Mouse (Mus musculus): Measurements from ENCODE around the gene Nob1. TPM values are rescaled to one million over a fixed set of nuclear protein-coding genes. Genes with fewer than 3 reads are reported as not detected.

Gene Nob1
- polyA plus RNA-seq (2014; fragmentation: Nextera tagmentation; extraction: Ambion mirVana): 92.9 and 93.3 TPM in 2 replicates

DNA sequence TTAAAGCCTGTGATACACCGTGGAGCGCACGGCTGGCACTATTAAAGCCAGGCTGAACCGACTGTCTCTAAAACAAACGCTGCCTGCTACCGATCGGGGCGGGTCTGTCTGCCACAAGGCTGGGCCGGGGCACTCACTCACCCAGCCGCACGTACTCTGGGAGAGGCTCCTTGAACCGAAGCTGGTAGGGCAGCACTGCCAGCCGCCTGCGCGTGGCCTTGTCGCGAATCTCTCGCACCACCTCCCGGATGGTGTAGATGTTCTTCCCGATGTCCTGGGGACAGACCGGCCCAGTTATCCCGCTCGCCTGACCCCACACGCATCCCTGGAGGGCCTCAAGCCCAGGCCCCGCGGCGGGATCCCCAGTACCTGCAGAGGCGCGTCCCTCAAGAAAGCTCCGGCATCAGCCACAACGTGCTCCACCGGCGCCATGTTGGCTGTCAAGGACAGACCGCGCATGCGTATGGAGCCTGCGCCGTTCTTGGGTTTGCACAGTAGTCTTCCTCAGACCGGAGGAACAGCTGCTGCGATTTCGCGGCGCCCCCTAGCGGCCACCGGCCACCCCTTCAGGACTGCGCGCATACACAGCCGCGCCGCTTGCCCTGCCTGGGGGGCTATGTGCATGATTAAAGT is at the start of gene Nob1:
Gene Nob1 (minus strand): TSS at position 455 of the 633 bp plus-strand sequence.
- peak within 1 kb of the TSS; percentile 92 for H3K4me3 ChIP-seq (ENCODE audit: low read depth, low read length)
- peak within 1 kb of the TSS; percentile 97 for H3K9ac ChIP-seq (ENCODE audit: low read depth, low read length)
- WGBS: under 1% methylated on average over 50 of the region's 50 CpGs
- no peaks in the 10 kb centered on the region for H3K27me3 ChIP-seq (replicated peaks; ENCODE audit: control insufficient read depth, insufficient read depth, low read length)
- H3K36me3 ChIP-seq (ENCODE audit: control insufficient read depth, insufficient read depth, low read length): peaks cover 24% of the 10 kb centered on the region
- H3K27ac ChIP-seq (ENCODE audit: low read depth, low read length): peak within 1 kb of the TSS; percentile 75
- peaks cover 20% of the 10 kb centered on the region for H3K4me1 ChIP-seq (replicated peaks; ENCODE audit: control insufficient read depth, insufficient read depth, low read length)
- ATAC-seq (replicated peaks; ENCODE audit: low FRiP score) (peak; percentile 99), DNase-seq (ENCODE audit: low spot score) (peak; percentile 96)
- no peaks in the 10 kb centered on the region for H3K9me3 ChIP-seq (ENCODE audit: control insufficient read depth, low read length)
- H3K4me2 ChIP-seq: peak within 1 kb of the TSS; percentile 79

DNA sequence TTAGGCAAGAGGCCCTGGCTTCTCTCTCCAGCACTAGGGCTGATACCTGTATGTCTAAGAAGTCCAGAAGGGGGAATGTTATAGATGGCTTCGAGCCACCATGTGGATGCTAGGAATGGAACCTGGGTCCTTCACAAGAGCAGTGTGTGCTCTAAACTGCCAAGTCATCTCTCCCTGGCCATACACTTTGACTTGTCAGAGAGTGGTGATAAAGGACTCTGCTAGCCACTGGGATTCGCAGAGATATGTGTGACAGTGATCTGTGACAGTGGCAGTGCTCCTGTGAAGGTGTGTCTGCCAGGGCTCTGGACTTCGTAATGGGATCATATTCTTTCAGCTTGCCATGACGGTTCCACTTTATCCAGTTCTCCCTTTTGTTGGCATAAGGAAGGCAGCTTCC is 48.5 kb upstream of the Nob1 start:
- H3K36me3 ChIP-seq (ENCODE audit: control insufficient read depth, insufficient read depth, low read length): no peaks in the 10 kb centered on the region
- WGBS: 63% methylated on average over 4 of the region's 4 CpGs
- no peak overlapping the region for H3K4me2 ChIP-seq
- no peak overlapping the region for H3K27ac ChIP-seq (ENCODE audit: low read depth, low read length)
- H3K27me3 ChIP-seq (replicated peaks; ENCODE audit: control insufficient read depth, insufficient read depth, low read length): no peaks in the 10 kb centered on the region
- no peaks in the 10 kb centered on the region; the same call in none of the 2 replicates for H3K4me1 ChIP-seq (replicated peaks; ENCODE audit: control insufficient read depth, insufficient read depth, low read length)
- H3K9me3 ChIP-seq (ENCODE audit: control insufficient read depth, low read length): no peaks in the 10 kb centered on the region
- DNase-seq (ENCODE audit: low spot score): no peak
- 0 out of 2 replicates have a peak overlapping the region, but pooled peaks have one; percentile 5 for H3K9ac ChIP-seq (ENCODE audit: low read depth, low read length)
- no peak for ATAC-seq (replicated peaks; ENCODE audit: low FRiP score)
- H3K4me3 ChIP-seq (ENCODE audit: low read depth, low read length): no peak overlapping the region

DNA sequence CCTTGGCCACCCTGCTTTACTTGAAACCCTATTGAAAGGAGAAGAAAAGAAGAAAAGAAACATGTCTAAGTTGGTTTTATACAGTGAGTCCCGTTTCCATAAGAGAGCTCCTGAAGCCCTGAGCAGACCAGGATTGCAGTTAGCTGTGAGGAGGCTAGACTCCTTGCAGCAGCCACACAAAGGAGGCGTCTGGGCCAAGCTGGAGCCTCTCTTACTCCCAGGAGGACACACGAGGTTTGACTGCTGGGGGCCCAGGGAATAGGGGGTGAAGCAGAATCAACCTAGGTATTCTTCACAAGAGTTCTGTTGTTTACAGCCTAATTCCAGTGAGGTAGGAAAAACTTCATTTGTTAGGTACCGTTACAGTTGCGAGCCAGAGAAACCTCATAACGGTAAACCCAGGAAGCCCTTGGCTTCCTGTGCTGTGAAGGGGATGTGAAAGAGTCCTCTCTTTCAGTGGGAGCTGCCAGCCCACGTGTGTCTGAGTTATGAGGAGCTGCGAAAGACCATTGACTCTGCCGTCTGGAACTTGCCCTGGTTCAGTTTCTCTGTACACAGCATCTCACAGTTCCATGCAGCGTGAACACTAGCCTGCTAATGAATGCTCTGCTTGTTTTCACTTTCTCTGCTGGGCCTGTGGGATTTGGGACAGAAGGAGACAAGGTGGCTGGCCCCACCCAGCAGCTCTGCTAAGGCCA is 47.7 kb upstream of the Nob1 start:
- Histone ChIP-seq H3K4me1 (replicated peaks; ENCODE audit: control insufficient read depth, insufficient read depth, low read length) (no peaks in the 10 kb centered on the region; the same call in none of the 2 replicates), H3K27me3 (replicated peaks; ENCODE audit: control insufficient read depth, insufficient read depth, low read length) (no peaks in the 10 kb centered on the region), H3K4me2 (no peak overlapping the region), H3K4me3 (ENCODE audit: low read depth, low read length) (no peak overlapping the region), H3K27ac (ENCODE audit: low read depth, low read length) (no peak overlapping the region; the same call in 1 of the 2 replicates), H3K9ac (ENCODE audit: low read depth, low read length) (no peak overlapping the region), H3K9me3 (ENCODE audit: control insufficient read depth, low read length) (no peaks in the 10 kb centered on the region), H3K36me3 (ENCODE audit: control insufficient read depth, insufficient read depth, low read length) (no peaks in the 10 kb centered on the region)
- ATAC-seq (replicated peaks; ENCODE audit: low FRiP score) (no peak), DNase-seq (ENCODE audit: low spot score) (no peak)
- 62% methylated on average over 10 of the region's 10 CpGs for WGBS

DNA sequence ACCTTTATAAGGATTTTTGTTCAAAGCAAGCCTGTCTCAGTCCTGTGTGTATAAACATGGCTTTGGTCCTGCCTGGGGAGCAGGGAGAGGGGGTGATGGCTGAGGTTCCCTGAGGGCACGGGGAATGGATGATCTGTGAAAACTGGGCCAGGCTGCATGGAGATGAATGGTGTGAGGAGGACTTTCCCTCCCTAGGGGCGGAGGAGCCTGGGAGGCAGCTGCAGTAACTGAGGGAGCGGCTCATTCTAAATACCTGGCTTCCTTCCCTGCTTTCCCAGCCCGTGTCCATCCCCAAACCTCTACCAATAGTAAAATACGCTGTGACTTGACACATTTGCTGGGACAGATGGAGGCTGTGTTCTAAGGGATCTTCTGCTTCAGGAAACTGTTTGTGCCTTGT is 45.5 kb upstream of the Nob1 start:
- no peak overlapping the region for H3K27ac ChIP-seq (ENCODE audit: low read depth, low read length)
- no peaks in the 10 kb centered on the region for H3K9me3 ChIP-seq (ENCODE audit: control insufficient read depth, low read length)
- 79% methylated on average over 5 of the region's 5 CpGs for WGBS
- H3K9ac ChIP-seq (ENCODE audit: low read depth, low read length): no peak overlapping the region
- H3K36me3 ChIP-seq (ENCODE audit: control insufficient read depth, insufficient read depth, low read length): no peaks in the 10 kb centered on the region
- H3K4me1 ChIP-seq (replicated peaks; ENCODE audit: control insufficient read depth, insufficient read depth, low read length): peaks cover 2% of the 10 kb centered on the region
- no peak overlapping the region for H3K4me3 ChIP-seq (ENCODE audit: low read depth, low read length)
- H3K4me2 ChIP-seq: no peak overlapping the region
- DNase-seq (ENCODE audit: low spot score): no peak
- ATAC-seq (replicated peaks; ENCODE audit: low FRiP score): no peak
- no peaks in the 10 kb centered on the region for H3K27me3 ChIP-seq (replicated peaks; ENCODE audit: control insufficient read depth, insufficient read depth, low read length)

DNA sequence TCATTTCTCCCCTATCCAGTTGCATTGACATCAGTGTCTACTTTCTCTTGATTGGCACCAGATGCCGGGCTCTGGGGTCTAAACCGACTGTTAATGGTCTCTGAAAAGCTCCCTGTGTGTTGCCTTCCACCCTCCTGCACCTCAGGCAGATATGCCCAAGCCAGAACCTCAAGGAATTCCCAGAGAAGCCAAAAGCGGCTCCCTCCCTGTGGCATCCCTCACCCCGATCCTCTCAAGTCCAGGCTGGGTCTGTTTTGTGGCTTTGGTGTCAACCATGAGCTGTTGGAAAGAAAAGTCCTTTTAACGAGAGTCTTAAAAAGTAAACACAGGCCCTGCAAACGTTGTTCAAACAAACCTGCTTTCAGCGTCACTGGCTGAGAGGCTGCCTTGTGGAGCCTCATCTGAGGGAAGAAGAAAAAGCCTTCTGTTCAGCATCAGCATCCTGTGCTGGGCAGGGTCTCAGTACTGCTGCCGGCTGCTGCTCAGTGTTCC is 44.0 kb upstream of the Nob1 start:
- ATAC-seq (replicated peaks; ENCODE audit: low FRiP score) (no peak), DNase-seq (ENCODE audit: low spot score) (no peak)
- H3K27ac ChIP-seq (ENCODE audit: low read depth, low read length): no peak overlapping the region
- H3K4me3 ChIP-seq (ENCODE audit: low read depth, low read length): no peak overlapping the region
- H3K9ac ChIP-seq (ENCODE audit: low read depth, low read length): no peak overlapping the region
- H3K4me2 ChIP-seq: no peak overlapping the region
- H3K36me3 ChIP-seq (ENCODE audit: control insufficient read depth, insufficient read depth, low read length): no peaks in the 10 kb centered on the region; the same call in 1 of the 2 replicates
- peaks cover 2% of the 10 kb centered on the region for H3K4me1 ChIP-seq (replicated peaks; ENCODE audit: control insufficient read depth, insufficient read depth, low read length)
- no peaks in the 10 kb centered on the region for H3K9me3 ChIP-seq (ENCODE audit: control insufficient read depth, low read length)
- no peaks in the 10 kb centered on the region for H3K27me3 ChIP-seq (replicated peaks; ENCODE audit: control insufficient read depth, insufficient read depth, low read length)
- 61% methylated on average over 8 of the region's 8 CpGs for WGBS

DNA sequence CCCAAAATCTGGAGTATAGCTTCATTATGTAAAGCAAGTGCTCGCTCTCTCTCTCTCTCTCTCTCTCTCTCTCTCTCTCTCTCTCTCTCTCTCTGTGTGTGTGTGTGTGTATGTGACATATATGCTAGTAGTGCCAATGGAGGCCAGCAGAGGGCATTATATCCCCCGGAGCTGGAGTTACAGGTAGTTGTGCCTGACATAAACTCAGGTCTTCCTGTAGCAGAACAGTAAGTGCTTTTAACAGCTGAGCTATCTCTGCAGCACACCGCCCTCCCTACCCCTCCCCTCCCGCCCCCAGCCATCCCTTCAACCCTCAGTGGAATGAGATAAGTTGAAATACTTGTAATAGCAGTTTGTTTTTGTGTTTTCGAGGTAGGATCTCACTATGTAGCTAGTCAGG is 41.8 kb upstream of the Nob1 start:
- ATAC-seq (replicated peaks; ENCODE audit: low FRiP score): peak; percentile 68
- 77% methylated on average over 5 of the region's 5 CpGs for WGBS

DNA sequence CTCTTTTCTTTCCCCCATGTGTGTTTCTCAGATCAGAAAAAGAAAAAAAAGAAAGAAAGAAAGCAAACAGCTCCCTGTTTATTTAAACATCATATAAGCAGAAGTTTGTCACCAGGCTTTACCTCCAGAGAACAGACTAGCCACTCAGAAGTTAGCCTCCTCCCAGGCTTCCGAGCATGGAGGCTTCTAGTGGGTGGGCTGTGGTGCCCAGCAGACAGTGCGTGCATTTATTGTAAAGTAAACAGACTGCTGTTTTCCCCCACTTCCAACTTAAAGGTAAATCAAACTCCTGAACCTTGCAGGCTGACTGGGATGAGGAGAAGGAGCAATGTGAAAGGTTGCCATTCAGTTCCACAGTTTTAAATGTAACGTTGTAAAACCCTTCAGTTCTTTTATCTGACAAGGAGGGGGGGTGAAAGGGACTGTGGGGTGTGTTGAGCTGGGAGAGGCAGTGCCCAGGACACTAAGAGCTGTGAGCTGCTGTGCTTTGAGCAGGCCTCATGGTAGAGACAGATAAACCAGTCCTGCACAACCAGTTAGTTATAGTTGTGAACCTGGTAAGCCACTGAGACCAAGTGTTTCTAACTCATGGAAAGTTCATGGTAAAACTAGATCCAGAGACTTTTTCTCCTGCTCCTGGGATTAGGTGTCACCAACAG is 40.6 kb upstream of the Nob1 start:
- 62% methylated on average over 3 of the region's 3 CpGs for WGBS
- H3K4me2 ChIP-seq: no peak overlapping the region
- DNase-seq (ENCODE audit: low spot score) (no peak), ATAC-seq (replicated peaks; ENCODE audit: low FRiP score) (no peak)
- H3K4me3 ChIP-seq (ENCODE audit: low read depth, low read length): no peak overlapping the region
- H3K9ac ChIP-seq (ENCODE audit: low read depth, low read length): no peak overlapping the region
- no peaks in the 10 kb centered on the region for H3K27me3 ChIP-seq (replicated peaks; ENCODE audit: control insufficient read depth, insufficient read depth, low read length)
- H3K9me3 ChIP-seq (ENCODE audit: control insufficient read depth, low read length): no peaks in the 10 kb centered on the region
- H3K36me3 ChIP-seq (ENCODE audit: control insufficient read depth, insufficient read depth, low read length): peaks cover 7% of the 10 kb centered on the region; the same call in 1 of the 2 replicates
- 0 out of 2 replicates have a peak, but pooled peaks cover 2% of the 10 kb centered on the region for H3K4me1 ChIP-seq (replicated peaks; ENCODE audit: control insufficient read depth, insufficient read depth, low read length)
- no peak overlapping the region for H3K27ac ChIP-seq (ENCODE audit: low read depth, low read length)

More for the DNA sequence above, 41.8 kb upstream of the Nob1 start:
- Histone ChIP-seq H3K36me3 (ENCODE audit: control insufficient read depth, insufficient read depth, low read length) (peaks cover 4% of the 10 kb centered on the region; the same call in 1 of the 2 replicates), H3K27ac (ENCODE audit: low read depth, low read length) (no peak overlapping the region), H3K4me1 (replicated peaks; ENCODE audit: control insufficient read depth, insufficient read depth, low read length) (peaks cover 2% of the 10 kb centered on the region; the same call in 1 of the 2 replicates), H3K4me3 (ENCODE audit: low read depth, low read length) (no peak overlapping the region), H3K9ac (ENCODE audit: low read depth, low read length) (no peak overlapping the region), H3K27me3 (replicated peaks; ENCODE audit: control insufficient read depth, insufficient read depth, low read length) (no peaks in the 10 kb centered on the region), H3K9me3 (ENCODE audit: control insufficient read depth, low read length) (no peaks in the 10 kb centered on the region), H3K4me2 (no peak overlapping the region)
- no peak for DNase-seq (ENCODE audit: low spot score)

DNA sequence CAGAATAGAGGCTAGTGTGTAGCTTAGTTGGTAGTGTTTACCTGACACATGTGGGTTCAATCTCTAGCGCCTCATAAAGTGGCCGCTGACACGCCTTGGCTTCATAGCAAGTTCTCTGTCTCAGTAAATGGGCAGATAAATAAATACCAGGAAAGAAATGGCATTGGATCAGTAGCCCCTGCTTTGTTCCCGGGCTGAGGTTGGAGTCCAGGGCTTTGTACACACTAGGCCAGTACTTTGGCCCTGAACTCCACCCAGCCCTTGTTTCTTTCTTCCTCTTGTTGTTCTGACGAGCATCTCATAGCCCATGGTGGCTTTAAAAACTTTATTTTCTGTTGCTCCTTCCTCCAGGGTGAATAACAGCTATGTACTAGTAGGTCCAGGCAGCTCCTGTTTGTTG is 37.6 kb upstream of the Nob1 start:
- 86% methylated on average over 5 of the region's 5 CpGs for WGBS
- Histone ChIP-seq H3K27ac (ENCODE audit: low read depth, low read length) (no peak overlapping the region), H3K36me3 (ENCODE audit: control insufficient read depth, insufficient read depth, low read length) (peaks cover 13% of the 10 kb centered on the region; the same call in 1 of the 2 replicates), H3K9me3 (ENCODE audit: control insufficient read depth, low read length) (no peaks in the 10 kb centered on the region), H3K4me2 (no peak overlapping the region), H3K4me1 (replicated peaks; ENCODE audit: control insufficient read depth, insufficient read depth, low read length) (0 out of 2 replicates have a peak, but pooled peaks cover 2% of the 10 kb centered on the region), H3K9ac (ENCODE audit: low read depth, low read length) (no peak overlapping the region), H3K27me3 (replicated peaks; ENCODE audit: control insufficient read depth, insufficient read depth, low read length) (no peaks in the 10 kb centered on the region), H3K4me3 (ENCODE audit: low read depth, low read length) (no peak overlapping the region)
- ATAC-seq (replicated peaks; ENCODE audit: low FRiP score) (no peak), DNase-seq (ENCODE audit: low spot score) (no peak)
